Mouse (Mus musculus): ENCODE measurements around the gene Tom1l2. TPM values are rescaled to one million over a fixed set of nuclear protein-coding genes. Genes with fewer than 3 reads are reported as not detected.

The Tom1l2 gene
- polyA plus RNA-seq, 1 experiment: 22.3 TPM

DNA sequence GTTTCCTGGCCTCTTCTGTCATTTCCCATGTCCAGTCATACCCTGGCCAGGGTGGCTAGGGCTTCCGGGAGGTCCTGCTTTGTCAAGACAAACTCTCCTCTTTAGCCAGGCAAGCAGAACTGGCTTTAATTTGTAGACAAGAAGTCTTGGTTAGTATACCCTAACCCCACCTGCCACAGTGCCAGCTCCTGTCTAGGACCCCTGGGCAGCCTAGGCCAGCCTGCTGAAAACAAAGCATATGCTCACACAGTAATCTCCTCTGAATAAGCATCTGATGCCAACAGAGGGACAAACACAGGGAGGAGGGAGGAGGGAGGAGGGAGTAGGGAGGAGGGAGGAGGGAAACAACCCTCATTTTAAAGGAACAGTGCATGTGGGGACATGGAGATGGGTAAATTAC, 88.1 kb downstream of the Tom1l2 start:
- no peak overlapping the region for H3K4me3 ChIP-seq (ENCODE audit: control insufficient read depth, low read depth, low read length)
- H3K27ac ChIP-seq (ENCODE audit: control insufficient read depth, insufficient read depth, low read depth, low read length): no peak overlapping the region
- H3K27me3 ChIP-seq (ENCODE audit: control insufficient read depth, insufficient read depth, low read length): no peaks in the 10 kb centered on the region
- no peaks in the 10 kb centered on the region for H3K4me1 ChIP-seq (ENCODE audit: control insufficient read depth, insufficient read depth, low read length)
- TF ChIP-seq CTCF (IDR thresholded peaks at IDR 0.05; ENCODE audit: control insufficient read depth, insufficient read depth, insufficient replicate concordance, low read depth, low read length): no peak
- no peak for TF ChIP-seq POLR2A (IDR thresholded peaks at IDR 0.05; ENCODE audit: control insufficient read depth, low read depth, low read length)
- no peaks in the 10 kb centered on the region for H3K36me3 ChIP-seq (ENCODE audit: control insufficient read depth, insufficient read depth, low read length)

- TF ChIP-seq CTCF (IDR thresholded peaks at IDR 0.05; ENCODE audit: control insufficient read depth, insufficient read depth, insufficient replicate concordance, low read depth, low read length) (no peak), POLR2A (IDR thresholded peaks at IDR 0.05; ENCODE audit: control insufficient read depth, low read depth, low read length) (no peak)
- no peak overlapping the region for H3K27ac ChIP-seq (ENCODE audit: control insufficient read depth, insufficient read depth, low read depth, low read length)
- no peaks in the 10 kb centered on the region for H3K4me1 ChIP-seq (ENCODE audit: control insufficient read depth, insufficient read depth, low read length)
Observed at GRCm38 (mm10) chr11:60262396-60262795, 90.3 kb downstream of the Tom1l2 start.

DNA sequence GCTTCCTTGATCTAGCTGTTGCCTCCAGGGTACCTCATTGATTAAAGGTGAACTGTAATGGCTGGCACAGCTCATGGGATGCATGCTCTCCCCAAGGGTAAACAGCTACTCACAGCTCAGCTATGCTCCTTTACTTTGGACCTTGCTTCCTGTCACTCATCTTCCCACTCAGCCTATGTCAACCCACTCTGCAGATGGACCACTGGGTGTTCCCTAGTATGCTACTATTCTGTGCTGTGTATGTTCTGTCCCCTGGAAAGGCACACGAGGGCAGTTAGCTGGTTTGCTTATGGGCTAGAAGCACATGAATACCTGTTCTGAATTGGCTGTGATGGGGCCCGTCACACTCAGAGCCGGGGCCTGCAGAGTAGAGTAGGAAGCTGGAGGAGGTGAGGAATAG, 92.0 kb downstream of the Tom1l2 start:
- no peaks in the 10 kb centered on the region for H3K4me1 ChIP-seq (ENCODE audit: control insufficient read depth, insufficient read depth, low read length)
- no peaks in the 10 kb centered on the region for H3K27me3 ChIP-seq (ENCODE audit: control insufficient read depth, insufficient read depth, low read length)
- no peaks in the 10 kb centered on the region for H3K36me3 ChIP-seq (ENCODE audit: control insufficient read depth, insufficient read depth, low read length)
- H3K27ac ChIP-seq (ENCODE audit: control insufficient read depth, insufficient read depth, low read depth, low read length): no peak overlapping the region
- no peak overlapping the region for H3K4me3 ChIP-seq (ENCODE audit: control insufficient read depth, low read depth, low read length)
- no peak for TF ChIP-seq POLR2A (IDR thresholded peaks at IDR 0.05; ENCODE audit: control insufficient read depth, low read depth, low read length)
- TF ChIP-seq CTCF (IDR thresholded peaks at IDR 0.05; ENCODE audit: control insufficient read depth, insufficient read depth, insufficient replicate concordance, low read depth, low read length): no peak

More at GRCm38 (mm10) chr11:60262396-60262795, 90.3 kb downstream of the Tom1l2 start:
- H3K36me3 ChIP-seq (ENCODE audit: control insufficient read depth, insufficient read depth, low read length): no peaks in the 10 kb centered on the region
- H3K27me3 ChIP-seq (ENCODE audit: control insufficient read depth, insufficient read depth, low read length): no peaks in the 10 kb centered on the region
- no peak overlapping the region for H3K4me3 ChIP-seq (ENCODE audit: control insufficient read depth, low read depth, low read length)

GRCm38 (mm10) chr11:60257696-60258095, 95.0 kb downstream of the Tom1l2 start:
- H3K27ac ChIP-seq (ENCODE audit: control insufficient read depth, insufficient read depth, low read depth, low read length): no peak overlapping the region
- H3K36me3 ChIP-seq (ENCODE audit: control insufficient read depth, insufficient read depth, low read length): no peaks in the 10 kb centered on the region
- TF ChIP-seq CTCF (IDR thresholded peaks at IDR 0.05; ENCODE audit: control insufficient read depth, insufficient read depth, insufficient replicate concordance, low read depth, low read length): no peak
- no peak for TF ChIP-seq POLR2A (IDR thresholded peaks at IDR 0.05; ENCODE audit: control insufficient read depth, low read depth, low read length)

GRCm38 (mm10) chr11:60256713-60257112, 96.0 kb downstream of the Tom1l2 start:
- Histone ChIP-seq H3K27ac (ENCODE audit: control insufficient read depth, insufficient read depth, low read depth, low read length) (no peak overlapping the region), H3K4me3 (ENCODE audit: control insufficient read depth, low read depth, low read length) (no peak overlapping the region), H3K4me1 (ENCODE audit: control insufficient read depth, insufficient read depth, low read length) (no peaks in the 10 kb centered on the region), H3K27me3 (ENCODE audit: control insufficient read depth, insufficient read depth, low read length) (no peaks in the 10 kb centered on the region), H3K36me3 (ENCODE audit: control insufficient read depth, insufficient read depth, low read length) (no peaks in the 10 kb centered on the region)
- TF ChIP-seq POLR2A (IDR thresholded peaks at IDR 0.05; ENCODE audit: control insufficient read depth, low read depth, low read length): no peak

More at GRCm38 (mm10) chr11:60257696-60258095, 95.0 kb downstream of the Tom1l2 start:
- H3K27me3 ChIP-seq (ENCODE audit: control insufficient read depth, insufficient read depth, low read length): no peaks in the 10 kb centered on the region
- H3K4me3 ChIP-seq (ENCODE audit: control insufficient read depth, low read depth, low read length): no peak overlapping the region
- H3K4me1 ChIP-seq (ENCODE audit: control insufficient read depth, insufficient read depth, low read length): no peaks in the 10 kb centered on the region

GRCm38 (mm10) chr11:60256176-60256681, 96.5 kb downstream of the Tom1l2 start:
- no peak overlapping the region for H3K27ac ChIP-seq (ENCODE audit: control insufficient read depth, insufficient read depth, low read depth, low read length)
- no peaks in the 10 kb centered on the region for H3K27me3 ChIP-seq (ENCODE audit: control insufficient read depth, insufficient read depth, low read length)
- TF ChIP-seq POLR2A (IDR thresholded peaks at IDR 0.05; ENCODE audit: control insufficient read depth, low read depth, low read length): no peak
- no peak for TF ChIP-seq CTCF (IDR thresholded peaks at IDR 0.05; ENCODE audit: control insufficient read depth, insufficient read depth, insufficient replicate concordance, low read depth, low read length)
- no peaks in the 10 kb centered on the region for H3K36me3 ChIP-seq (ENCODE audit: control insufficient read depth, insufficient read depth, low read length)
- H3K4me3 ChIP-seq (ENCODE audit: control insufficient read depth, low read depth, low read length): no peak overlapping the region
- no peaks in the 10 kb centered on the region for H3K4me1 ChIP-seq (ENCODE audit: control insufficient read depth, insufficient read depth, low read length)

GRCm38 (mm10) chr11:60255639-60256038, 97.1 kb downstream of the Tom1l2 start:
- TF ChIP-seq CTCF (IDR thresholded peaks at IDR 0.05; ENCODE audit: control insufficient read depth, insufficient read depth, insufficient replicate concordance, low read depth, low read length) (no peak), POLR2A (IDR thresholded peaks at IDR 0.05; ENCODE audit: control insufficient read depth, low read depth, low read length) (no peak)
- Histone ChIP-seq H3K27ac (ENCODE audit: control insufficient read depth, insufficient read depth, low read depth, low read length) (no peak overlapping the region), H3K27me3 (ENCODE audit: control insufficient read depth, insufficient read depth, low read length) (no peaks in the 10 kb centered on the region), H3K4me1 (ENCODE audit: control insufficient read depth, insufficient read depth, low read length) (no peaks in the 10 kb centered on the region), H3K36me3 (ENCODE audit: control insufficient read depth, insufficient read depth, low read length) (no peaks in the 10 kb centered on the region), H3K4me3 (ENCODE audit: control insufficient read depth, low read depth, low read length) (no peak overlapping the region)

DNA sequence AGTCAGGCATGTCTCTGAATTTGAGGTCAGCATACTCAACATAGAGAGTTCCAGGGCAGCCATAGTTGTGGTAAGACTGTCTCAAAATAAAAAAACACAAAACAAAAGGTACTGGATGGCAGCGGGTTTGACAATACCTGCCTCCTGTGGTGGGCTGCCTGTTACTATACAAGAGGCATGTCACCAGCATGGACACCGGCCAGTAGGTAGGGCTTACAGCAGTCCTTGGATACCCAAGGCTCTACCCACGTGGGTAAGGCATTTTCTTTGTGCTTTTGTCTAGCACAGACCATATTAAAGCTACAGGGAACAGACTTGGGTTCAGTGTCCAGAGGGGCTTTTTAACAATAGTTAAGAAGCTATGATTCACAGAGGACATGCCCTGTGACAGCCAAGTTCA, 97.5 kb downstream of the Tom1l2 start:
- H3K27me3 ChIP-seq (ENCODE audit: control insufficient read depth, insufficient read depth, low read length): no peaks in the 10 kb centered on the region
- H3K36me3 ChIP-seq (ENCODE audit: control insufficient read depth, insufficient read depth, low read length): no peaks in the 10 kb centered on the region
- no peaks in the 10 kb centered on the region for H3K4me1 ChIP-seq (ENCODE audit: control insufficient read depth, insufficient read depth, low read length)
- TF ChIP-seq POLR2A (IDR thresholded peaks at IDR 0.05; ENCODE audit: control insufficient read depth, low read depth, low read length): no peak
- TF ChIP-seq CTCF (IDR thresholded peaks at IDR 0.05; ENCODE audit: control insufficient read depth, insufficient read depth, insufficient replicate concordance, low read depth, low read length): no peak
- H3K27ac ChIP-seq (ENCODE audit: control insufficient read depth, insufficient read depth, low read depth, low read length): no peak overlapping the region
- H3K4me3 ChIP-seq (ENCODE audit: control insufficient read depth, low read depth, low read length): no peak overlapping the region

All from testis, adult 2 months (tissue).